Mouse (Mus musculus) c-Kit-negative CD71-positive TER-119-positive erythroid progenitor cells, embryonic 14.5 days (primary cell): ENCODE data around the gene Lingo3.
"Not testable (repeated sequence)": the region's sequence is repeated elsewhere in the genome, so short reads cannot be mapped to it uniquely, and the experiment has no call there.

Experiments
- DNase-seq: peaks from one replicate; pipeline ENCODE4 v3.0.0-alpha.2; 2013; ENCODE audit warnings: low read depth, low spot score

The Lingo3 gene

DNA sequence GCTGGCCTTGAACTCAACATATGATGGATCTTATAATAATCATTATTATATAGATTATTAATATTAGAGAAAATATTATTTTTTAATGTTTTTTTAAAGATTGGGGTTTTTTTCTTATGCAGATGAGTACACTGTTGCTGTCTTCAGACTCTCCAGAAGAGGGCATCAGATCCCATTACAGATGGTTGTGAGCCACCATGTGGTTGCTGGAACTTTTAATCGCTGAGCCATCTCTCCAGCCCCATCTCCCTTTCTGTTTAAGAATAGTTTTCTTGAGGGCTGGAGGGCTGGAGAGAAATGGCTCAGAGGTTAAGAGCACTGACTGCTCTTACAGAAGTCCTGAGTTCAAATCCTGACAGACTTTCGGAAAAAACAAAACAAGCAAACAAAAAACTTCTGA lies 21.8 kb downstream of the Lingo3 start:
- DNase-seq, result no peak

DNA sequence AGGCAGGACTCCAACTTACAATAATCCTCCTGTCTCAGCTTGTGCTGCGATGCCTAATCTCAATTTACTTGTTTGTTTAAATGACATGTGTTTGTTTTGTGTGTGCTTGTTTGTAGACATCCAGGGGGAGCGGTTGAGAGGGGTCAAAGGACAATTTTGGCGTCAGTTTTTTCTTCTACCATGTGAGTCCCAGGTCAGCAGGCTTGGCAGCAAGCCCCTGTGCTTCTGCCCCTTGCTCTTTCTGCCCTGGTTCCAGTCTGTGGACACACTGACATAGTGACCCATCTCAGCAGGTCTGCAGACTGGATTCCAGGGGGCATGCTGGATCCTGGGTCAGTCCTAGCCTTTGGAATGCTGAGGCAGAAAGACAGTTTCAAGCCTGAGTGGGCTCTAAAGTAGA lies 24.4 kb downstream of the Lingo3 start:
- DNase-seq, result no peak

DNA sequence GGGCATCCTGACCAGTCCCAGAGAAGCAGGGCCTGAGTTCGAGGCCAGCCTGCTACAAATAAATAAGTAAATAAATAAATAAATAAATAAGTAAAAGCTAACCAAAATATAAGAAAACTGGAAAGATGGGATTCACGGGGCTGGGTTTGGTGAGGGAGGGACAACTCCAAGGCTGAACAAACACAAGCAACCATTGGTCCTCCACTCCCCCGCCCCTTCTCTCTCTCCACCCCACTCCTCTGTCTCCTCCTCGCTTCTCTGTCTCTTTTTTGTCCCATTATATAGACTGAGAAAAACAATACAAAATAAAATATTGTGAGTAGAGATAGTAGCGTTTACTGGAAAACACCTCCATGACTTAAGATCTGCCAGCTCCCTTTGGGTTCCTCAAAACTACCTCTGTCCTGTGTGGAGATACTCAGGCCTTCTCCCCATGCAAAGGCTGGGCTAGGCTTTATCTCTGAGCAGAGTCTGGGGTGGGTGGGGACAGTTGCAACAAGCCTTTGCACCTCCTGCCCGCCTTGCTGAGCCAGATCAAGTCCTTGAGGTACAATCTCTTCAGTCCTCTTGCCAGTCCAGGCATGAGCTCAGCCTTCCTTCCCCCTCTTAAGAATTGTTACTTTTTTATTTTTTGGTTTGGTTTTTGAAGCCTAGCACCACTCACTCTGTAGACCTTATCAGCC lies 25.1 kb downstream of the Lingo3 start:
- peak; percentile 75 for DNase-seq

DNA sequence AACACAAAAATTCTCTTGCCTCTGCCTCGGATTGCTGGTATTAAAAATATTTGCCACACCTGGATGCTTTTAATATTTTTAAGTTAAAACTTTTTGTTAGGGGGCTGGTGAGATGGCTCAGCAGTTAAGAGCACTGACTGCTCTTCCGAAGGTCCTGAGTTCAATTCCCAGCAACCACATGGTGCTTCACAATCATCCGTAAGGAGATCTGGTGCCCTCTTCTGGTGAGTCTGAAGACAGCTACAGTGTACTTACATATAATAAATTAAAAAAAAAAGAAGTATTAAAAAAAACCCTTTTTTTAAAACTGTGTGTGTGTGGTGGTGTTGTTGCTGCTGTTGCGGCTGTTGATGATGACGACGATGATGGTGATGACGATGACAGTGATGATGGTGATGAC lies 25.9 kb downstream of the Lingo3 start:
- DNase-seq, result not testable (repeated sequence)

DNA sequence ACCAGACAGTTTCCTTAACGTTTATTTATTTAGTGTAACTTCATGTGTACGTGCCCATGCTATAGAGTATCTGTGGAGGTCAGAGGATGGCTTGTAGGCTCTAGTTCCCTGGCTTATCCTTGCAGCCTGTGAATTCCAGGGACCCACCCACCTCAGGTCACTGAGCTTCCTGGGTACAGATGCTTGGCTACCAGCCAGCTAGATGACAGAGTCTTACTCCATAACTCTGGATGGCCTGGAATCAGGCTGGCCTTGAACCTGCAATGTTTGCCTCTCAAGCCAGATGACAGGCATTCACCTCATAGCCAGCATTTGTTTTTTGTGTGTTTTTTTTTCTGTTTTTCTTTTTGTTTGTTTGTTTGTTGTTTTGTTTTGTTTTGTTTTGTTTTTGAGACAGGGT lies 26.7 kb downstream of the Lingo3 start:
- DNase-seq, result no peak

DNA sequence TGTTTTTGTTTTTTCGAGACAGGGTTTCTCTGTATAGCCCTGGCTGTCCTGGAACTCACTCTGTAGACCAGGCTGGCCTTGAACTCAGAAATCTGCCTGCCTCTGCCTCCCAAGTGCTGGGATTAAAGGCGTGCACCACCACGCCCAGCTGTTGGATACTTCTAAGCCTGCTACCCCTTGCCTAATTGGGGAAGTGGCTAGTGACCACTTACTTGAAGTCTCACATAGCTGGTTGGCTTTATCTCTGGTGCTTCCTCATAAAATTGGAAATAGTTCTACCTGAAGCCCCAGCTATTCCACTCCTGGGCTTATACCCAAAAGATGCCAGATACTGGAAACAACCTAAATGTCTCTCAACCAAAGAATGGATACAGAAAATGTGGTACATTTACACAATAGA lies 27.5 kb downstream of the Lingo3 start:
- DNase-seq, result not testable (repeated sequence)

DNA sequence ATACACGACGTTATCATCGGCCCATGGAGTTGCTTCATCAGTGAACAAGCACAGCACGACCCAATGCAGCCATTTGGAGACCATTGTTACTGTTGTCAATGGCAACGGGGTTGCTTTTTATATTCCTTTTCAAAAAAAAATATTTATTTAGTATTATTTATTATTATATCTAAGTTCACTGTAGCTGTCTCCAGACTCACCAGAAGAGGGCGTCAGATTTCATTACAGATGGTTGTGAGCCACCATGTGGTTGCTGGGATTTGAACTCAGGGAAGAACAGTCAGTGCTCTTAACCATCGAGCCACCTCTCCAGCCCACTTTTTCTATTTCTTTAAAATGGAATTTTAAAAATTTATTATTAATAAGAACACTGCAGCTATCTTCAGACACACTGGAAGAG lies 29.0 kb downstream of the Lingo3 start:
- no peak for DNase-seq

DNA sequence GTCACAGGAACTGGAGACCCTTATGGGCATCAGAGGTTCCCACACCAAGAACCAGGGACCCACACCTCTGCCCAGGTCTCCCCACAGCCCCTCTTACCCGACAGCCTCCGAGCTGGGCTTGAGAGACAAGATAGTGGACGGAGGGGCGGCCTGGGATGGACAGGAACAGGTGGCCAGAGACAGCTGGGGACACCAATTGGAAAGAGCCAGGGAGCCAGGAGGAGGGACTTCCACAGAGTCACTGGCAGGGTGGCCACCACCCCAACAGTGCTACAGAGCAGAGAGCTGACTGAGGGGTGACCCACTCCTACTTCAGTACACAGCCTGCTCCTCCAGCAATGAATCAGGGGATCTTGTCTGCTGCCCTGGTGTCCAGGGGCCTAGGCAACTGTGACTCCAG lies 30.5 kb downstream of the Lingo3 start, which contains the start of gene Jsrp1:
Gene Jsrp1 (minus strand): TSS at position 133 of the 400 bp plus-strand sequence.
- no peak for DNase-seq

DNA sequence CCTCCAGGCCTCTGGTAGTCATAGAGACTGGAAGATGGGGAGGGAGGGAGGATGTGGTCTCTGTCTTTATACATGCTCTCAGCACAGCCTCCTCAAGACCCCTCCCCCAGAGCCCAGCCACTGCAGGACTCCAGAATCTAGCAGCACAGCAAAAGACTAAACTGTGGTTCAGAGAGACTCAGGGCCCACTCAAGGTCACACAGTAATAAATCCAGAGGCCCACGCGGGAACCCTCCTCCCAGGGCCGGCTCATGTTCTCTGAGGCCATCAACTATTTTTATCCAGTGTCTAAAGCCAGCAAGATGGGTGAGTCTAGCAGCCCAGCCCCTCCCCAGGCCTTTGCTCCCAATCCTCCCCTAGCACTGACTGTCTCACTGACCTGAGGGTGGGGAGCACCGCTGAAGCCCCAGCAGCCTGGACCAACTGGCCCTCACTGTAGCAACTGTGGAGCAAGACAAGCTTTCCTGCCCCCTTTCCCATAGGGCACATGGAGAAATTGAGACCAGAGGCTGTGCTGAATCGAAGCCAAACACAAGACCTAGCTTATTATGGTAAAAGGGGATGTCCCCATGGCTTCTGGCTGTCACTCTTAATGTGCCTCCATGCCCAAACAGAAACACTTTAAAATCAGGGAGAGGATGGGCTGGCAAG lies 31.3 kb downstream of the Lingo3 start:
- no peak for DNase-seq

DNA sequence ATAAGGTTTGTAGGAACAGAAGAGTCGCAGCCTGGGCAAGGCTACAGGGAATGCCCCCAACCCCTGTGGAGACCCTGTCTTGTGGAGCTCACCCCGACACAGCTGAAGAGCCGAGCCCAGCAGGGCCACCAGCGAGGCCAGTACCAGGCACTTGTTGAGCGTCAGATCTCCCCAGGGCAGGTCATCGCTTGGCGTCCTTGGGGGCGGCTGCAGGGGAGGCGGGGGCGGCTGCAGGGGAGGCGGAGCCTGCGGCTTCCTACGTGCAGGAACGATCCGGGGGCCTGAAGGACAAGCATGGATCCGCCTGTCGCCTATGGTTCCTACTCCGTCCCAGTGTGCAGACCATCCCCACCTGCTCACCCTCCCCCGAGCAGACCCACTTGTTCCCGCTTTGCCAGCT lies 33.8 kb downstream of the Lingo3 start:
- no peak for DNase-seq

DNA sequence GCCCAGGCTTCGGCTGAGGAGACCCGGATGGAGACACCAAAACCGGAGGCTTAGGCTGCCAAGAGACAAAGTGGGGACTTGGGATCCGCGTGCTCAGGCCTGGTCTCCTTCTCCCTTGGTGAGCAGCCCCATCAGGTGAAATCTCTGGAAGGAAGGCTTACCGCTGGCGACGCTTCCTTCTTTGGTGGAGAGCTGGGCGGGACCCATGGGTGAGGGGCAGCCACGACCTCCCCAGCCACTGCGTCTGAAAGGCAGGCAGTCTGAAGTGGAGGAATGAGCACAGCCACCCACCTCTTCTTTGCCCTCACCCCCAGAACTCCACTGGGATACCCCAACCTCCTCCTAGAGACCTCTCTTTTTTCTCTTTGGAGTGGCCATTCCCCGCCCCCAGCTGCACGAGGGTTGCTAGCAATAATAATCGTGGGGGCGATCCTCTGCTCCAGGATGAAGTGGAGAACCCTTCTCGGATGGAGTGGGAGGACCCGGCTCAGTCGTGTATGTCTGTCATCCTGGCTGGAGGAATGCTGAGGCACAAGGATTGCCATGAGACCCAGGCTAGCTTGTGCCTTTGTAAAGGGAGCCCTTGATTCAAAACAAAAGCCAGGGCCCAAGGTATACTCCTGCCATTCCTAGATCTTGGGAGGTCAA lies 34.7 kb downstream of the Lingo3 start:
- no peak for DNase-seq

DNA sequence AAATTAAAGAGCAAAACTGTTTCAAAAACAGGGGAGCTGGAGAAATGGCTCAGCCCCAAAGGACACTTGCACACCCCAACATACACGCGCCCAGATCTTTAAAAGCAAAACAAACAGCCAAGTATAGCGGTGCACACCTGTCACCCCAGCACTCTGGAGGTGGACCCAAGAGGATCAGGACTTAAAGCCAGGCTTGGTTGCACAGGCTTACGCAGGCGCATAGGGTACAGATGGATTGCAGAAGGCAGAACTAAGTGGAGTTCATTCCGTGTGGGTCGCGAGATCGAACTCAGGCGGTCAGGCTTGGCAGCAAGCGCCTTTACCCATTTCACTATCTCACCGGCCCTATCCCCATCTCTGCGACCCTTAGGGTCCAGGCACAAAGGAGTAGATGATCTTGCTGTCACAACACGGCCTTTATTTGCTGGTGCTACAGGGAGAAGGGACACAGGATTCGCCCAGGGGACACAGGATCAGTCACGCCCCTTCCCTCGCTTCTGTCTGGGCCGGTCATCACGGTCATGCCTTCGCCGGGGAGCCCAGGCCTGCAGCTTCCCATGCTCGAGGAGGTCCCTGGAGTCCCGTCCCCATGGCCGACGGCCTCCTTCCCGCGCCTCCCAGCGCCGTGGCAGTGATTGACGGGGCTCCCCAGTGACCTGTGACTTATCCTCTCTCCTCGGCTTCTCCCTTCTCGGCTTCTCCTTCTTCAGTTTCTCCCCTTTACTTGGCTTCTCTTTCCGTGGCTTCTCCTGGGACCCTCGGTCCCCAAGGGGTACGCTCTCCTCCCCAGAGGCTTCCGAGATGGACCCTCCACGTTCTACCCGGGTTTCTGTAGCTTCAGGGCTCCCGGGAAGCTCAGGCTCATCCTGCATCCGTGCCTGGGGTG lies 35.5 kb downstream of the Lingo3 start:
- no peak for DNase-seq

DNA sequence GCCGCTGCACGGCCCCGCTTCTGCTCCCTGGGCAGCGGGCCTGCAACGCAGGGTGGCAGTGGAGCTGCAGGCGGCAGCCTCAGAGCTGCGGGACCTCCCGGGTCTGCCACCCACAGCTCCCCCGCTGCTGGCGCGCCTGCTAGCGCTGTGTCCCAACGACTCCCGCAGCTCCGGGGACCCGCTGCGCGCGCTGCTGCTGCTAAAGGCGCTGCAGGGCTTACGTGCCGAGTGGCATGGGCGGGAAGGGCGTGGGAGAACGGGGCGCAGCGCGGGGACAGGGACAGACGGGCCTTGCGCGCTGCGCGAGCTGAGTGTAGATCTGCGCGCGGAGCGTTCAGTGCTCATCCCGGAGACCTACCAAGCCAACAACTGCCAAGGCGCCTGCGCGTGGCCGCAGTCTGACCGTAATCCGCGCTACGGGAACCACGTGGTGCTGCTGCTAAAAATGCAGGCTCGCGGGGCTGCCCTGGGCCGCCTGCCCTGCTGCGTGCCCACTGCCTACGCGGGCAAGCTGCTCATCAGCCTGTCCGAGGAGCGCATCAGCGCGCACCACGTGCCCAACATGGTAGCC lies 36.7 kb downstream of the Lingo3 start:
- no peak for DNase-seq

DNA sequence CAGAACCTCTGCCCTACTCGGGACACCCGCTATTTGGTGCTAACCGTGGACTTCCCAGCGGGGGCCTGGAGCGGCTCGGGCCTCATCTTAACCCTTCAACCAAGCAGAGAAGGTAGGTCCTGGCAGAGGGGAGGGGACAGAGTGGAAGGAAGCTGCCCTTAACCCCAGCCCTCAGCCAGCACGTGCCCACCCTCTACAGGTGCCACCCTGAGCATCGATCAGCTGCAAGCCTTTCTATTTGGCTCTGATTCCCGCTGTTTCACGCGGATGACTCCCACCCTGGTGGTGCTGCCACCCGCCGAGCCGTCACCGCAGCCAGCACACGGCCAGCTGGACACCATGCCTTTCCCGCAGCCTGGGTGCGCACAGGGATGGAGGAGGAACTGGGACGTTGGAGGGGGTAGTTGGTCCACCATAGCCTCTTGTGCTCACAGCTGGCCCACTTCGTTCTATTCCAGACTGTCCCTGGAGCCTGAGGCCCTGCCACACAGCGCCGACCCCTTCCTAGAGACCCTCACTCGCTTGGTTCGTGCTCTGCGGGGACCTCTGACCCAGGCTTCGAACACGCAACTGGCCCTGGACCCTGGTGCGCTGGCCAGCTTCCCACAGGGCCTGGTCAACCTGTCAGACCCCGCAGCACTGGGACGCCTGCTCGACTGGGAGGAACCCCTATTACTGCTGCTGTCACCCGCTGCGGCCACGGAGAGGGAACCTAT lies 37.3 kb downstream of the Lingo3 start:
- DNase-seq, result no peak

DNA sequence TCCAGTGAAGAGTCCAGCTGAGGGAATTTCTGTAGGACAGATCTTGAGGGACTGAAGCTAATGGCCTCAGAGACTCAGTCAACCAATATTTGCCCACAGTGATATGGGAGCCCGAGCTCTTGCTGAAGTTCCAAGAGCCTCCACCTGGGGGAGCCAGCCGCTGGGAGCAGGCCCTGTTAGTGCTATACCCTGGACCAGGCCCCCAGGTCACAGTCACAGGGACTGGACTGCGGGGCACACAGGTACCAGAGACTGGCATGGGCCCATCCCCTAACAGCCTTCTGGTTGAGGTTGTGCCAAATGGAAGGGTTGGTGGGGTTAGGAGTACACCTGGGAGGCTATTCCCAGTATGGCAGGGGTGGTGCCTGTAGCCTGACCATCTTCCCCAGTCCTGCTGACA lies 37.9 kb downstream of the Lingo3 start:
- DNase-seq, result no peak

DNA sequence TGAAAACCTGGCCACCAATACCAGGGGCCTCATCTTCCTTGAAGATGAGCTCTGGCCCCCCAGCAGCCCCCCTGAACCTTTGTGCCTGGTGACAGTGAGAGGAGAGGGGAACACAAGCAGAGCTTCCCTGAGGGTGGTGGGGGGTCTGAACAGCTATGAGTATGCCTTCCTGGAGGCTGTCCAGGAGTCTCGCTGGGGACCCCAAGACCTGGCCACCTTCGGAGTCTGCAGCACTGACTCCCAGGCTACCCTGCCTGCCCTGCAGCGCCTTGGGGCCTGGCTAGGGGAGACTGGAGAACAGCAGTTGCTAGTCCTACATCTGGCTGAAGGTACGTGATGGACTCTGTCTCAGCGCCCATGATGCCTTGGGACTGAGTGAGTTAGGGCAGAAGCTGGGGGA lies 38.5 kb downstream of the Lingo3 start:
- DNase-seq, result no peak

DNA sequence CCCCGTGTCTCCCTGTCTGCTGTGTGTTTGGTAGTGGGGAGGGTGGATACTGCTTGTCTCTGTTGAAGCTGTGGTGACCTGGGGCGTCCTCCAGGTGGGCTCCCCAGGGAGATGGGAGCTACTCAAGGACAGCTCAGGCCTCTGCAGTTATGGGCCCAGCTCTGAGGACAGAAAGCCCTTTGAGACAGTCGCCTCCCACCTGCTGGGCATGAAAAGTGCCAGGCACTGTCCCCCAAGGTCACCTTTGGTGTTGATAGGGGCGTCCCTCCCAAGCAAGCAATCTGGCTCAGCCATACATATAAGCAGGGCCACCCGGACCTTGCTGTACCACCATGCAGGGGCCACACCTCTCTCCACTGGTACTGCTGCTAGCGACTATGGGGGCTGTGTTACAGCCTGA lies 38.9 kb downstream of the Lingo3 start, which contains the start of gene Amh:
Gene Amh (plus strand): TSS at position 328 of the 400 bp plus-strand sequence.
- no peak for DNase-seq

DNA sequence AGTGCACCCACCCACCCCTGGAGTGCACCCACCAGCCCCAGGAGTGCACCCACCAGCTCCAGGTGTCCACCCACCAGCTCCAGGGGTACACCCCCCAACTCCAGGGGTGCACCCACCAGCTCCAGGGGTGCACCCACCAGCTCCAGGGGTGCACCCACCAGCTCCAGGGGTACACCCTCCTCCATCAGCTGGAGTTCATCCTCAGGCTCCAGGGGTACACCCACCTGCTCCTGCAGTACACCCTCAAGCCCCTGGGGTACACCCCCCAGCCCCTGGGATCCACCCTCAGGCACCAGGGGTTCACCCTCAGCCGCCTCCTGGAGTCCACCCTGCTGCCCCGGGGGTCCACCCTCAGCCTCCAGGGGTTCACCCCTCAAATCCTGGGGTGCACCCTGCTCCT lies 39.5 kb downstream of the Lingo3 start:
- no peak for DNase-seq

DNA sequence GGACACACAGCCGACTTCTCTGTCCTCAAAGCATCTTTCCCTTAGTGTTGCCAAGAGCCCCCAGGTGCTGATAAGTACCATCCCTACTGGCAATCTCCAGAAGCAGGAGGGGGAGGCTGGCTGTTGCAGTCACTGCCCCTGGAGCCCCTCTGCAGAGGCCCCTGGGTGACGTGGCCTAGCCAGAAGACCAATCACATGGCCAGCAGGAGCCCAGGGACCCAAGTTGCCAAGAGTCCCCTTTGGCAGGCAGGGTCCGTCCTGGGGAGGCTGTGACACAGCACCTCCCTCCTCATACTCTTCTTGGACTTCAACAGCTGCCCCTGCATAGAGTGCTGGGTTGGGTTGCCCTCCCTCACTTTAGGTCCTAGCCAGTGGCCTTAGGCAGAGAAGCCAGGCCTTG lies 40.8 kb downstream of the Lingo3 start:
- DNase-seq, result no peak

DNA sequence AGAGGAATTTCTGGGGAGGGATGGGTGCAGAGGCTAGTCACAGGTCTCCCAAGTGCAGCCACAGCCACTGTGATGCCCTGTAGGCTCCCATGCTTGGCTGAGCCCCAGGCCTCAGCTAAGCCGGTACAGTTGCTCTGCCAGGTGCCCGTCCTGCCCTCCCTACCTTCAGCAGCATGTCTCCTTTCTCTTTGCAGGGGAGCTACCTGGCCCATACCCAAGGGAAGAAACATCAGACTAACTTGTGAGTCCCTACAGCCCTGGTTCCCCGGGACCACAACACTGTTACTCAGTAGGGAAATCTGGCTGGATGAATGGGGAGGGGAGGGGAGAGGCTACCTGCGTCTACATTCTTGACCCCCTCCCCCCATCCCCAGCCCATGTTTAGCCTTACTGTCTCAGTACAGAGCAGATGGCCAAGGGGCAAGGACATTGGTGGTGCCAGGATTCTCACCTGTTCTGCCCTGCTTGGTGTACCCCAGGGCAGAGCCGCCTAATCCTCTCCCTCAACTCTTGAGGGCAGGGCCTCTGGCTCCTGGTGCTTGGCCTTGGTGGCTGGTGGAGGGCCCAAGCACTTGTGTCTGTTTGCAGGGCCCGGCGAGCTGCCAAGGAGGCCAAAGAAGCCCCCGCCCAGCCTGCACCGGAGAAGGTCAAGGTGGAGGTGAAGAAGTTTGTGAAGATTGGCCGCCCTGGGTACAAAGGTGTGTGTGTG lies 41.5 kb downstream of the Lingo3 start:
- DNase-seq, result no peak
